Mouse (Mus musculus) lung, adult 2 months (tissue): ENCODE measurements around the gene Wfdc3.

Experiments
- CTCF ChIP-seq: fragments of 200-500 bp; IDR thresholded peaks from 2 replicates; pipeline ENCODE4 v1.5.1; 2011; ENCODE audit warnings: mild to moderate bottlenecking, low read length, control low read depth; ENCODE audit not compliant: insufficient read depth
- POLR2A ChIP-seq: fragments of 200-500 bp; IDR thresholded peaks from 2 replicates; pipeline ENCODE4 v1.6.1; 2011; ENCODE audit warnings: low read depth, mild to moderate bottlenecking, control low read depth, low read length, borderline replicate concordance; ENCODE audit errors: extremely low read depth

GRCm38 (mm10) chr2:164700959-164701358, 44.8 kb downstream of the Wfdc3 start:
- TF ChIP-seq CTCF: no peak
- no peak for TF ChIP-seq POLR2A
